Mouse (Mus musculus): Measurements from ENCODE around the gene Gjd2.

Gene Gjd2

GRCm38 (mm10) chr2:114011838-114012237, 1.6 kb downstream of the Gjd2 start:
- DNase-seq, result no peak

- no peak for DNase-seq
Observed at GRCm38 (mm10) chr2:114008321-114008720, 5.1 kb downstream of the Gjd2 start.

- DNase-seq, result no peak
Observed at GRCm38 (mm10) chr2:113997484-113997883, 15.9 kb downstream of the Gjd2 start.

GRCm38 (mm10) chr2:113996930-113997329, 16.5 kb downstream of the Gjd2 start:
- DNase-seq, result no peak

- DNase-seq, result no peak
Observed at GRCm38 (mm10) chr2:113984890-113985289, 28.5 kb downstream of the Gjd2 start.

GRCm38 (mm10) chr2:113980664-113981063, 32.8 kb downstream of the Gjd2 start:
- DNase-seq, result peak in 1 of 2 experiments; percentile 6

GRCm38 (mm10) chr2:113978151-113978771, 35.2 kb downstream of the Gjd2 start:
- no peak for DNase-seq

GRCm38 (mm10) chr2:113973950-113974349, 39.5 kb downstream of the Gjd2 start:
- no peak for DNase-seq

GRCm38 (mm10) chr2:113966421-113966820, 47.0 kb downstream of the Gjd2 start:
- DNase-seq, result no peak

All from cerebellum, postnatal 36 days (tissue).